Mouse (Mus musculus) heart, postnatal 0 days (tissue): Measurements from ENCODE around the gene Gpbar1.

ENCODE experiments used
- CTCF ChIP-seq: IDR thresholded peaks from 2 replicates; pipeline ENCODE4 v1.5.1; 2016; ENCODE audit warnings: antibody characterized with exemption, control low read depth, low read depth
- EP300 ChIP-seq: IDR thresholded peaks from 2 replicates; pipeline ENCODE4 v1.6.1; 2016; ENCODE audit warnings: antibody characterized with exemption, low read depth

GRCm38 (mm10) chr1:74277883-74278537, 340 bp upstream of the Gpbar1 start:
- TF ChIP-seq CTCF: no peak
- TF ChIP-seq EP300: no peak
